Mouse (Mus musculus): ENCODE data around the gene Hccs.
A peak's percentile ranks its signal among the peaks of the same experiment; 100 is the strongest.
"Not testable (repeated sequence)": the region's sequence is repeated elsewhere in the genome, so short reads cannot be mapped to it uniquely, and the experiment has no call there.

Gene Hccs

DNA sequence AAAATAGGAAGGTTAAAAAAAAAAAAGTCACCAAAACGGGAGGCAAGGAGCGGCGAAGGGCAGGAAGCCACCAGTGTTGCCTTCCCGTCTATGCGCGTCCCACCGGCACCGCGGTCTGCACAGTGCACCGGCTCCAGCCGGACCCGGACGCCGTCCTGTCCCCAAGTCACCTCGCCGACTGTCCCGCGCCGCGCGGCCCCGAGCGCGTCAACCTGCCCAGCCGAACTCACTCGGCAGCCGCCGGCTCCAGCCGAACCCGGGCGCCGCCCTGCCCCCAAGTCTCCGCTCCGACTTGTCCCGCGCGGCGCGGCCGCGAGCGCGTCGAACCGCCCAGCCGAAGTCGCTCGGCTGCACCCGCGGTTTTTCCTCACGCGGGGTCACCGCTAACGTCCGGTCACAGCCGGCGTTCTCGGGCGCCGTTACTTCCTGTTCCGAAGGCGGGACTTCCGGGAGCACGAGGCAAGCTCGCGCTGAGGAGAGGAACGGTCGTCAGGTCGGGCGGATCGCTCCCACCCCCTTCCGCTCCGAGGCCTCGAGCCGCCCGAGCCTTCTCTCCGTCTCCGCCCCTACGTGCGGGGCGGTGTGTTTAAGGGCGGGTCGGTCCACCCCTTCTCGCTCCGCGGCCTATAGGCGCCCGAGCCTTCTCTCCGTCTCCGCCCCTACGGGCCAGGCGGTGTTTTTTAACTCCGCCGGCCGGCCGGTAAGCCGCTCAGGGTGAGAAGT lies at the start of gene Hccs:
Gene Hccs, minus strand, starts transcription at position 428 of the 723 bp plus-strand sequence.
- DNase-seq (ENCODE audit: low read depth, low spot score), result peak; percentile 89

DNA sequence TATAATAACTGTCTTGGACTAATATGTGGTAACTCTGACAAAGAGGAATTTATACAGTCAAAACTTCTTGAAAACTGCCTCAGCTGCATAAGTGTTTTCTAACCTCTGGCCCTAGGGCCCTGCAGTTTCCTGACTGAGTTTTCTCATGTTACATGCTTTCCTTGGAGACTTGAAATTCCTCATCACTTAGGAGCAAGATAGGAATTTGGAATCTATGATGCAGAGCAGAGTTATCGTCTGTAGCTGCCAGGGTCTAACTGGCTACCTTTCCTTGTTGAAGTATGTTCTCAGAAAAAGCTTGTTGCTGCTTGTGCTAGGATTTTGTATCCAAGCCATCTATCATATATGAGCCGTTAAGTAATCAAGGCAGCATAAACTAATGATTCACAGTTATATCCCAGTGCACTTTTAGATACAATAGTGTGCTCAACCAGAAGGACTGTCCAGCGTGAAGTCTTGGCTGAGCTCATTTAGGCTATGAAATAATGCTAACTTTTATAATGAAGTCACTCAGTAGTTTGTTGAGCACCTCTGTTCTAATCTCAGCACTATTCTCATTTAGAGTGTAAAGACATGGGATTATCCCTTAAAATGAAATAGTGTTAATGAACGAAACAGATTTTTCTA lies 37.1 kb upstream of the Hccs start:
- DNase-seq (ENCODE audit: low read depth, low spot score), result no peak

DNA sequence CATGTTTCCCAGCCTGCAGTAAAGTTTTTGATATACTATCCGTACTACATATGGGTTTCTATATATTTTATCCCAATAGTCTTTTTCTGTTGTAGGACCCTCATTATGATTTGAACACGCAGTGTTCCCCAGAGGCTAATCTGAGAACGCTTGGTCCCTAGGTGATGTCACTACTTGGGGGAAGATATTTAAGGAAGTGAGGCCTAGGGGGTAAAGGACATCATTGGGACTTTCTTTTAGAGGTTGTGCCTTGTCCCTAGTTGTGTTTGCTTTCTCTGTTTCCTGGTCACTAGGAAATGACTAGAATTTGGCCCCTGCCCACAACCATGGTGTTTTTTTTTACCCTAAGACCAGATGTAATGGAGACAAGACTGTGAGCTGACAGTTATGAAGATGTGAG lies 18.0 kb upstream of the Hccs start:
- DNase-seq (ENCODE audit: low read depth, low spot score), result no peak

DNA sequence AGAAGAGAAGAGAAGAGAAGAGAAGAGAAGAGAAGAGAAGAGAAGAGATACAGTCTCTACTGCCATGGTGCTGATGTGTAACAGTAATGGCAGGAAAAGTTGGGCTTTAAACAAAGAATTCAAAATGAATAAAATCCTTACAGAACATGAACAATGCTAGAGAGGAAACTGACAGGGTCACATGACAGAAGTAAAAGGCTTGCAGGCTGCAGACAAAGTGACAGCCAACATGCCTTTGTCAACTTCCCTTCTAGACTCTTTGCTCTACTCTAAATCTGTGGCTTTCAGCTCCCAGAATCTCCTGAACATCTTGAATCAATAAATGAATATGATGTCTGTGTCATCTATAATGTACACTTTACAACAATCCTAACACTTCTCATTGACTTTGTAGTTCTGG lies 17.4 kb upstream of the Hccs start:
- no peak for DNase-seq (ENCODE audit: low read depth, low spot score)

DNA sequence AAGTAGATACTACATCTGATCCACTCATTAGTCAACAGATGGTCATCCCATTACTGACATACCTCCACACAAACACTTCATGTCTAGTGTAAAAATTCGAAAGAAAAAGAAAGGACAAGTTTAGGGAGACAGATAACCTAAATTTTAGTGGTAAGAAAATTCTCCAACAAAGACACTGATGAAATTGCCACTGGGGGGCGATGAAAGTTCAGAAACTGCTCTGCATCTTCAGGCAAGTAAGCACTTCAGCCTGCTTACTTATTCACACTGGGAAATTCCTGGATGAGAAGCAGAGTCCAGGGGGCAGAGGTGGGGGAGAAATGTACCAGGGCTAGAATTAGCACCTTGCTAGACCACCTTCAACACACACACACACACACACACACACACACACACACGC lies 12.1 kb upstream of the Hccs start:
- DNase-seq (ENCODE audit: low read depth, low spot score), result peak; percentile 10

DNA sequence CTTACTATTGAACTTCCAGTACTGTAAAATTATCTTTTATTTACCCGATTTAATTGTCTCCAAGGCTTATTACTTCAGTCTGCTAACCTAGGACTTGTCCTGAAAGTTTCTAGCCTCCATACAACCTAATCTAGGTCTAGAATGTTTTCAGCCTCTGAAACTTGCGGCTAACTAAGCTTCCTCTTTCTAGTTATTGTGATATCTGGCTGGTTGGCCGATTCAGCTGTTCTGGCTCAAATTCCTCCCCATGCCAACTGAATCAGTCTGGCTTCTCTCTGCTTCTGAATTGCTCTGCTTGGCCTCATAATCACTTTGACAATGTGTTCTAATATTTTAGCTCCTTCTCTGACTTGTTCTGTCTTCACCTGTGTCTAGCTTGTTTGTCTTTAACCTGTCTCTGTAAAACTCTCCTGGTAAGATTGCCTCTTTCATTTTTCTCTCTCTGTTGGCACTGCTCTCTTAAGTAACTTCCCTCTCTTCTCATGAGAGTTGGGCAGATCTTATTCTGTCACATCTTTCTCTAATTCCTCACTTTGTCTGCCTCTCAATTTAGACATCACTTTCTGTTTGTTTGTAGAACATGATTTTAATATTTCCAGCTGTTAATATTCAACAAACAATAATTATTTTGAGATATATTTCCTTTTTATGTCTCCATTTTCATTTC lies 5.9 kb upstream of the Hccs start:
- DNase-seq (ENCODE audit: low read depth, low spot score), result no peak

DNA sequence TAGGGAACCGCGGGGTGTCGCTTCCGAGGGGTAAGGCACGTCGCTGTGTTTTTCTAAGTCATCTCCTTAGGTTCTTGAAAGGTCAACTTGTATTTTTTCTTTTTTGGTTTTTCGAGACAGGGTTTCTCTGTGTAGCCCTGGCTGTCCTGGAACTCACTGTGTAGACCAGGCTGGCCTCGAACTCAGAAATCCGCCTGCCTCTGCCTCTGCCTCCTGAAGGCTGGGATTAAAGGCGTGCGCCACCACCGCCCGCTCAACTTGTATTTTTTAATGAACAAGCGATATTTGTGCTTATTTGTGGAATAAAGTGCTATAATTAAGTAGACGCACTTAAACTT lies 465 bp upstream of the Hccs start:
- not testable (repeated sequence) for DNase-seq (ENCODE audit: low read depth, low spot score)

DNA sequence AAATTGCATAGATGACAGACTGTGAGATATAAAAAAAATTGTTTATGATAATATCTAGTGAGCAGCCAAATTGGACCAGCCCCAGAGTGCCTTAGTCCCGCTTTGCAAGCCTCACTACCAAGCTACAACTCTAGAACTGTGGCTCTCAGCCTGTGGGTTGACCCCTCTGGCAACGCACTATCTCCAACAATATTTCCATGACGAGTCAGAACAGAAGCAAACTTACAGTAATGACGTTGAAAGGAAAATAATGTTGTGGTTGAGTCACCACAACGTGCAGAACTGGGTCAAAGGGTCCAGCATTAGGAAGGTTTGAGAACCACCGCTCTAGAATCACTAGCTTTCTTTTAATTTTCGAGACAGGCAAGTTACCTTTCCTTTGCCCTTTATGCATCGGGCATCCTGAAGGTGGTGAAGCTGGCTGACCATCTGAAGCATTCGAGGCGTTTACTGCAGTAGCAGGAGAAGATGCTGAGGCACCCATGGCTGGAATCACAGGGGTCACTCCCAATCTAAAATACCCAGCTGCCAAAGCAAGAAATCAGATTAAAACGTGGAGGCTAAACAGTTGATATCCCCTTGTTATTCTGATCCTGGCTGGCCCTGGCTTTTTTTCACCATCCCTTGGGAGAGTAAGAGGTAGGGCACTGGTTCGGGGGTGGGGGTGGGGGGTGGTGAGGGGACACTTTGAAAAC lies 959 bp downstream of the Hccs start:
- DNase-seq (ENCODE audit: low read depth, low spot score), result no peak

DNA sequence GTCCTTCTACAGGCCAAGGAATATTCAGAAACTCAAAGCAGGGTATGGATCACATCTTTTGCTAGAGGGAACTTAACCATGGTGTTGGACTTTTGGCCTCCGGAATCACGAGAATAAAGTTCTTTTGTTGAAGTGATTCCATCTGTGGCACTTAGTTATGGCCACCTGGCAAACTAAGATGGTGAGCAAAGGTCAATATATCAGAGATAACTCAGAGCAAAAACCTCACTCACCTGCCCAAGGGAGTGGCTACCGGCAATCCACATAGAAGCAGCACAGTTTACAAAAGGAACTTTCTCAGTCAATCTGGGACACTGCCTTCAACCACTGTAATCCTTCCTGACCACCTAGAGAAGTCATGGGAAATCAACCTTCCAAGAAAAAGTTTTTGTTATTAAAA lies 11.6 kb downstream of the Hccs start:
- no peak for DNase-seq (ENCODE audit: low read depth, low spot score)

DNA sequence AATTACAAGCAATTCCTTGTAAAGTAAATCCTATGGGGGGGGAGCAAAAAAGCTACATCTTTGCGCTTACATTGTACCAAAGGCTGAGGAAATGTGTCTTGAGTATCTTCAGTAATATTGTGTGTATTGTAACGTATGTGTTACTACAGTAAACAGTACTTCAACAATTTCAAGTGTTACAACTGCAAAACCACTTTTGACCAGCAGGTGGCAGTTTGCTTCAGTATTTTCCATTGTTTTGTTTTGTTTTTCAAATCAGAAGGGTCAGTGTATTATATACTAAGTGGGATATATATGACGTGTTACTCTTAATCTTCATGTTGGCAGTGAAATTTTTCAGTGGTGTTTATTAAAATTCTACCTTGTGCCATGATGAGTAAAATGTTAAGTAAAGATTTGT lies 16.2 kb downstream of the Hccs start:
- DNase-seq (ENCODE audit: low read depth, low spot score), result peak; percentile 51

DNA sequence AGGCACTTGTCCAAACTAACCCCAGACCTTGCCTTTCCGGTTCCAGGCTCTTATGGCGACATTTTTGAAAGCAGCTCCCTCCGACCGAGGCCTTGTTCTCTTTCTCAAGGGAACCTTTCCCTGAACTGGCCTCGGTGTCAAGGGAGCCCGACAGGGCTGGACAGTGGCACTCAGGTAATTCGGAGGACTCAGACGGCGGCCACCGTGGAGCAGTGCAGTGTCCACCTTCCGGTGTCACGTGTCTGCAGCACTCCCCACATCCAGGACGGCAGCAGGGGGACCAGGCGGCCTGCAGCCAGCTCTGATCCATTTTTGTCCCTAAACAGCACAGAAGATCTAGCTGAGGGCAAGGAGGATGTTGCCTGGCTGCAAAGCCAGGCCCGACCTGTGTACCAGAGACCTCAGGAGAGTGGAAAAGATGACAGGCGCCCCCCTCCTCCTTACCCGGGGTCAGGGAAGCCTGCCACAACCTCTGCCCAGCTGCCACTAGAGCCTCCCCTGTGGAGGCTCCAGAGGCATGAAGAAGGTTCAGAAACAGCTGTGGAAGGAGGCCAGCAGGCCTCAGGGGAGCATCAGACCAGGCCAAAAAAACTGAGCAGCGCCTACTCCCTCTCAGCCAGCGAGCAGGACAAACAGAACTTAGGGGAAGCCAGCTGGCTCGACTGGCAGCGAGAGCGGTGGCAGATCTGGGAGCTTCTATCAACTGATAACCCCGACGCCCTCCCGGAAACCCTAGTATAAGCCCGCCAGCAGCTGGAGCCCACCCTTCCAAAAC lies 17.7 kb downstream of the Hccs start:
- DNase-seq (ENCODE audit: low read depth, low spot score), result no peak

DNA sequence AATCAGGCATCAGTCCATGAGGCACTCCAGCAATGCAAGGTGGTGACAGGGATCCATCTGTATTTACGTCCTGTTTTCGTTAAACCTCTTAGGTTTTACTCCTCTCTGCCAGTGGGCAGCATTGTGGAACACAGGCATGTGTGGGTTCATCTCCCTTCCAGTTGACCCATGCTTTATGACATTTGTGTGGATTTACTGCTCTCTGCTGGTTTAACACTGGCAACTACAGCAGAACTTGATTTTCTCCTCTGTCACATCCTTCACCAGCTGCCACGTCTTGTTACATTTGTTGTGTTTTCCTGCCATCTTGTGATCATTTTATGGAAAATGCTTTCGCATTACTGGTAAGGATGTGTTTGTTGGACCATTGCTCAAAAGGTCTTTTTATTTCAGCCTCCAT lies 20.6 kb downstream of the Hccs start:
- DNase-seq (ENCODE audit: low read depth, low spot score), result peak; percentile 6

DNA sequence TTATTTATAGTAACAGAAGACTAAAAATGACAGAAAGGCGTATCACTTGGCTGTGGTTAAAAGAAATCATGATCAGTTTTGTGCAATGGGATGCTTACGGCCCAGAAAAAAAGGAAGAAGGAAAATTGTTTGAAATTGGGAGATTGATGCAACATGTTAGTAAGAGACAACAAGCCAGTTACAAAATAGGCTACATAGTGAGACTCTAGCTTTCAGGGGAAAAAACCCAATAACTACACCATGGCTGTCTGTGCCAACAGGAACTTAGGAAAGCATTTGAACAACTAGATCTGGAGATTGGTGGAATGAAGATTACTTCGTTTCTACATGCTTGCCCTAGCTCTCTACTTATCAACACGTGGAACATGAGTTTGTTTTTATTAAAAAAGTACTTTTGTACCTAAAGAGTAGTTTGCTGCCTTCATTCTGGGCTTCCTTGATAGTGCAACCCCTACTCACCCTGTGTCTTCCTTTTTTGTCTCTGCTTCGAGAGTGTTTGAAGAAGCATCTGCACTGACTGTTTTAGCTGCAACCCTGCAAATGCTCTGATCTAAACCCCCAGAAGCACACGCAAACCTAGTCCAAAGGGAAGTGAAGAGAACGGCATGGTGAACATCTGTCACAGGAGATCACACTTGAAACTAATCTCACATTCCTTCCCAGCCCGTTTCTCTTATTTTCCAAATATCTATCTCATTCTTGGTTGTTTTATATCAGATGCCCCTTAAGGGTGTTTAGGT lies 56.6 kb downstream of the Hccs start:
- DNase-seq (ENCODE audit: low read depth, low spot score), result no peak

DNA sequence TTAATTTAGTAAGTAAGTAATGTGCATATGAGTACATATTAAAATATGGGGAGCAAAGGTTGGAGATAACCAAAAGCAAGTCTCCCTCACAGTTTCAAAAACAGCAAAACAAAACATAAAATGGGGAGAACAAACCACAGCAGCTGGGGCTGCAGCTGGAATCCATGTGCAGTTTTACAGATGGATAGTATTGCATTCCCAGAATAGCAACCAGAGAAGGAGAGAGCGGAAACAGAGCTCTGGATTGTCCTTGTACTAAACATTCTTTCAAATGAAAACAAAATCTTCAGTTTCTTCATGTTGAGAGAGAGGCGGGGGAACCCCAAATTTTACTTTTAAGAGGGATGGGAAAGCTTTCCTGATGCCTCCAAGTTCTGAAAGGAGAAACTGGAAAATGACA lies 58.0 kb downstream of the Hccs start:
- no peak for DNase-seq (ENCODE audit: low read depth, low spot score)

DNA sequence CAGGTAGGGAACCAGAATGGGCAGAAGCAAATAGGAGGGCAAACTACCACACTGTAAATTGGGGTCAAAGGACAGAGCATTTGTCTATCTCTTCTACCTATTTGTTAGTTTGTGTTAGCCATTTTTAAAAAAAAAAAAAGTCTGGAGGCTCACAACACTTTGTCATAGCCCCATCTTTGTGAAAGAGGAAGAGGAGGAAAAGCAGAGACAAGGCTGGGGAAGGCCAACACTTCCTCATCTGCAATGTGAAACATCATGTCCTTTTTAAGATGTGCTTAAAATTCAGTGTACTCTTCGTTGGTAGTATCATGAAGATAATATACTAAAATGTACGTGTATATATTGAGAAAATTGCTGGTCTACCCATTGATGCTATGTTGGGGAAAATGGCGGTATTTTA lies 59.1 kb downstream of the Hccs start:
- no peak for DNase-seq (ENCODE audit: low read depth, low spot score)

DNA sequence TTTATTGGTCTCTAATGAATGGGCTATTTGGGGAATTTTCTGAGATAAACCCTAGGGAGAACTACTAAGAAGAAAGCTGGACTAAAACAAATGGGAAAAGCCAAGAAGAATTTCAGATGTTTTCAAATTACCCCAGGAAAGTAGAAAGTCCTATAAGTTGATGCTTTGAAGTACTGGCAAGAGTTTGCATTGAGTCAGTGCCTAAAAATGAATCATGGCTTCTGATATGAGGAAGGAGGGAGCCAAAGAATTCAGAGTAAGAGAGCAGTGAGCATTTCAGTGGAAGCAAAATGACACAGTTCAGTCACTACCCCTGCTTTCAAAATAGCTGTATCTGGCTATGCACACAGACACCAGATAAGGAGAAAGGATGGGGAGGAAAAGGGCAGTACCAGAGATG lies 63.4 kb downstream of the Hccs start:
- DNase-seq (ENCODE audit: low read depth, low spot score), result no peak

DNA sequence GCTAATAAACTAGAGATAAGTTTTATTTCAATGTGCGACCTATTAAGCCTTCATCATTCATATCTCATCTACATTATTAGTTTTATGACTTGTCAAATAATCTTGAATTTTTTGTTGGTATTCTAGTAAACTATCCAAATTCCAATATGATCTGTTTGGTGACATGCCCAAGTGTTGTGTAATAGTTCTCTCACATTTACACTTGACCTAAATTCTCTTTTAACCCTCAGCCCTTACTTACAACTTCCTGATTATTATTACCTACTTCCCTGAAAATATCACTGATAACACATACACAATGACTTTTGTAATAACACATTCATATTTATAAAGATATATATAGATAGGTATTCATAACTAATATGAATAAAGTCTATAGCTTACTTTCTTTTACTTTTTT lies 64.3 kb downstream of the Hccs start:
- no peak for DNase-seq (ENCODE audit: low read depth, low spot score)

DNA sequence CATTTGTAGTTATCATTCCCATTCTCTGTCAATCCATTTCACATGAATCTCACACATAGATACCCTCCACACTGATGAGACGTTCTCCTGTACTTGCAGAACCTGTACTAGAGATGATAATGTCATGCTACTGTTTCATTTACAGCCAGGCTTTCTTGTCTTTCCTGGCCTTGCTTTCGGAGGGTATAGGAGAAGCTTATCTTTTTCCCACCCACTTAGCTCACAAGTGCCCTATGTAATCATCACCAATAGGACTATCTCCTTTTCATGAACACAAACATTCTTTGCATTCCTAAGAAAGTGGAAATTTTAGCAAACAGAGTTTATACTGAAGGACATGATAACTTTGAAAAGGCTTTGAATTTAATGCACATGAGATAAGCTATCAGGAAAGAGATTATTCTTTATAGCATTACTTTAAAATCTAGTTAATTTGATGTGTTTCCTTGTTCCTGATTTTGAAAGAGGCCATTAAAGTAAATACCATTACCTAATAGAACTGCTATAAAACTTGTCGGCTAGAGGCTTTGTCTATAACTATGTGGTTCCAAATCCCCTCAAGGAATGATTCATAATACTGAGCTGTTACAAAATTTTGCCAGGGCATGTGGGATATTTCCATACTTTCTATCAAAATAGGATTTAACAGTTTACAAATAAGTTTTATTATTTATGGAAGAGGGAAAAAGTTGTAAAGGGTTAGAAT lies 97.7 kb downstream of the Hccs start:
- no peak for DNase-seq (ENCODE audit: low read depth, low spot score)

DNA sequence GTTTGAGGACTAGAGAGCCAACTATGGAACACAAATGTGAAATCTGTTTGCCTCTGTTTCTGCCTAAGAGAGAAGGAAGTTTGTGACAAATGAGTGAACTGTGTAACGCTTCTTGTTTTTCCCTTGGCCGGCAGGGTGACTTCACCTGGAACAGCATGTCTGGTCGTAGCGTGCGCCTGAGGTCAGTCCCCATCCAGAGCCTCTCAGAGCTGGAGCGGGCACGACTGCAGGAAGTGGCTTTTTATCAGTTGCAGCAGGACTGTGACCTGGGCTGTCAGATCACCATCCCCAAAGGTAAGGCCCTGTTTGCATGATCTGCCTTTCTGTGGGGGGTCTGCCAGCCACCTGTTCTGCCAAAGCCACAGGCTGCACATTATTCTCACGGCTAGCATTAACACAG lies 100.1 kb downstream of the Hccs start:
- no peak for DNase-seq (ENCODE audit: low read depth, low spot score)

DNA sequence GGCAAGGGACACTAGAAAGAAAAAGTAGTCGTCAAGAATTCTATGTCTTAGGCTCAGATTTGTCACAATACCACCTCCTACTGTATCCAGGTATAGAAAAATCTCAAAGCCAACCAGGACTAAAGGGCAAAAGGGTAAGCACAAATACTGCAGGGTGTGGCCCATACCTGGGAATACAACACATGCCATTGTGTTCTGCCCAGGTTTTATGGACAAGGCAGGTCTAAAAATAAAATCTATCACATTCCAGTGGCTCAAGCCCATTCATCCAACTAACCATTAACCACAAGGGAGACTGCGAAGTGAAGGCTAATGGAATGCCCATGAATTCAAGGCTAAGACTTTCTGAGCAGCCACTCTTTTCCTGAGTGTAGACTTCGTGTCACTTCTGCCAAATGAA lies 110.2 kb downstream of the Hccs start:
- DNase-seq (ENCODE audit: low read depth, low spot score), result no peak

Measured in R1 (cell line).